Mouse (Mus musculus) adrenal gland (tissue): ENCODE measurements around the gene Pxk.

Source experiments
- intact Hi-C: fragments of 180-260 bp; cut with DNase I; formaldehyde crosslinking; loops from one replicate; pipeline ENCODE4 v1.15.1; 2025
- long read RNA-seq, 2 experiments: library from polyadenylated mRNA; unstranded; transcript quantifications; one replicate each; pipeline ENCODE4 v2.0.0; 2020; ENCODE audit warnings: borderline replicate concordance in 1 of 2; ENCODE audit not compliant: insufficient replicate concordance in 1 of 2

The Pxk gene
- long read RNA-seq, experiment 1, transcript Pxk-201 (18 exons, 2,812 nt): major isoform, 12 of 34 reads
- long read RNA-seq, experiment 1, transcript Pxk-205 (18 exons, 2,765 nt): major isoform, 12 of 34 reads
- long read RNA-seq, experiment 1, partial matches to known transcripts: 4 of 34 reads
- long read RNA-seq, experiment 1, other reads (novel, unspliced or antisense): 6 of 34 reads
- long read RNA-seq, experiment 2, transcript Pxk-205 (18 exons, 2,765 nt): minor isoform, 14 of 55 reads
- long read RNA-seq, experiment 2, transcript Pxk-204 (11 exons, 2,121 nt): minor isoform, 5 of 55 reads
- long read RNA-seq, experiment 2, transcript Pxk-201 (18 exons, 2,812 nt): major isoform, 20 of 55 reads
- long read RNA-seq, experiment 2, partial matches to known transcripts: 3 of 55 reads
- long read RNA-seq, experiment 2, other reads (novel, unspliced or antisense): 12 of 55 reads

DNA sequence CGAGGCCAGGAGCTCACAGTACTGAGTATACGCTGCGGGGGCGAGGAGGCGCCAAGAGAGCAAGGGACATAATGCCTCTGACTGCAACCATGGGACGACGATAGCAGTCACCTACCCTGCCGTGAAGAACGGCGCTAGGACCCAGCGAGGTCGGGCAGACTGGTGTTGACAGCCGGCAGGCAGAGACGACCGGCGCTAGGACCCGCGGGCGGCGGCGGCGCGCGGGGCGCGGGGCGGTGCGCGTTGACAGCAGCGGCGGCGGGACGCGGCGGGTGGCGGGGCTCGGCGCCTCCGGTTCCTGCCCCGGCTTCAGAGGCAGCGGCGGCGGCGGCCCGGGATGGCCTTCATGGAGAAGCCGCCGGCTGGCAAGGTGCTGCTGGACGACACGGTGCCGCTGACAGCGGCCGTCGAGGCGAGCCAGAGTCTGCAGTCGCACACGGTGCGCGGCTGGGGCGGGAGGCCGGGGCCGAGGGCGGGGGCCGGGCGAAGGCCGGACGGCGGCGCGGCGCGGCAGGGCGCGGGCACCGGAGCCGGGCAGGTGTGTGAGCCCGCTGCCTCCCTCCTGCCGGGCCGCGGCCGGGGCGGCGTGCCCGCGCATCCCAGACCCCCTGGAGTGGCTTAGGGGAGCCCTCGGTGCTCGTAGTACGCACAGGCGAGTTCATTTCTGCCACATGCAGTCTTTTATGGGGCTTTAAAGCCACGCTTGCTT is at the start of gene Pxk:
TSS of gene Pxk (plus strand) at position 234 of the 709 bp plus-strand sequence.
- intact Hi-C loops: no loop called here

- intact Hi-C loops: loop anchor here (10.0 kb wide), 1 partner anchor 85 kb away; no protein-coding TSS in a partner anchor
These were observed 48.7 kb upstream of the Pxk start for GRCm38 (mm10) chr14:8049334-8049733.

DNA sequence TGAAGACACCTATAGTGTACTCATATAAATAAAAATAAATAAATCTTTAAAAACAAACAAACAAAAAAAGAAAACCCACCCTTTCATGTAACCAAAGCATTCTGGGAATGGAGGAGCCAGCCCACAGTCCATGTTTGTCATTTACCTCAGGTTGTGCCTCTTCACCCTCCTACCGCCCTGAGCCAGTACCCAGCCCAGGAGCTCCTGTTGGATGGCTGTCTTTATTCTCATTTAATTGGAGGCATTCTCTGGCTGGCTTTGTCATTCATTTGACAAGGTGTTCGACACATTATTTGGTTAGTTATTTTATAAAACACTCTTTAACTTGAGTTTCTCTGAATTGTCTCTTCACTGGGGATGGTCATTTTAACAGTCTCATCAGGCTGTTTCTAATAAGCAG is 46.1 kb upstream of the Pxk start:
- intact Hi-C loops: no loop called here

DNA sequence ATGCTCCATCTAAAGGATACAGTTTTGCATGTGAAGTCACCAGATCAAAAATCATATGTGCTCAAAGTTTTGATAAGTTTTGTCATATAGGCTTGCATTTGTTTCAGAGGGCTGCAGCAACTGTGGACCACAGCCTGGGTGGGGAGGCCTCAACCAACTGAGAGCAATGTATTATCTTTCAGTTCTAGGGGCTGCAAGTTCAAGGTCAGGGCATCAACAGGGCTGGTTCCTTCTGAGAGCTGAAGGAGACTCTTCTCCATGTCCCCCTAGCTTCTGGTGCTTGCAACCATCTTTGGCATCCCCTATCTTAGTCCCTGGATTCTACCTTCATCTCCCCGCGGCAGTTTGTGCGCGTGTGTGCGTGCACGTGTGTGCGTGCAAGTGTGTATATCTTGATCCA is 45.4 kb upstream of the Pxk start:
- intact Hi-C loops: no loop called here

DNA sequence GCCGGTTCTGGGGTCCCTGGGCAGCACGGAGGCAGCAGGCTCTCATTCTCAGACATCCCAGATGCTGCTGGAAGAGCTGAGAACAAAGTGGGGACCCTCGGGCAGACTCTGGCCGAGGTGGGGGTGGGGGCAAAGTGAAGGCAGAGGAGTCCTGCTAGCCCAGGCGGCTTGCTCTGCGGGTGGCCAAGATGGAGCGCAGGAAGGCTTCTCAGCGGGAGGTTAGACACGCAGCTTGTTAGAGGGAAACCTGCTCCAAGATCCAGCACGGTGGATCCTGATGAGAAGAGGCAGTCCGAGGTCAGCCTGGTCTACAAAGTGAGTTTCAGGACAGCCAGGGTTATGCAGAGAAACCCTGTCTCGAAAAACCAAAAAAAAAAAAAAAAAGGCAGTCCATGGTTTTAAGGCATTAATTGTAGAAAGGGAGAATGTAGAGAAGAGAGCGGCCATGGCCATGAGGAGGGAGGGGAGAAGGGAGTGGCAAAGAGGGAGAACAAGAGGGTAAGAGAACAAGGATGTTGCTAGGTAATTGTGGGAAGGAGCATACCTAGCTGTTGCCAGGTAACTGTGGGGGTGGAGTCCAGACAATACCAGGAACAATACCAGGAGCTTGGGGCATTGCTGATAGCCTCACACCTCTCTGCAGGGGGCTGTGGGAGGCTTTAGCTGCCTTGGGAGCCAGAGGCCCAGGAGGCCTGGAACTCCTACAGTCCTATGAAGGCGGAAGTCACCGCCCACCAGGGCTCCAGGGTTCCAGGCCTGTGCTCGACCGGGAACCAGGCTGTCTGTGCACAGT is 43.5 kb upstream of the Pxk start:
- intact Hi-C loops: no loop called here

GRCm38 (mm10) chr14:8056076-8056475 is 41.9 kb upstream of the Pxk start:
- intact Hi-C loops: no loop called here

- intact Hi-C loops: no loop called here
These were observed 38.1 kb upstream of the Pxk start for GRCm38 (mm10) chr14:8059938-8060337.

GRCm38 (mm10) chr14:8062076-8062475 is 35.9 kb upstream of the Pxk start:
- intact Hi-C loops: no loop called here

- intact Hi-C loops: no loop called here
These were observed 35.3 kb upstream of the Pxk start for GRCm38 (mm10) chr14:8062537-8063301.

DNA sequence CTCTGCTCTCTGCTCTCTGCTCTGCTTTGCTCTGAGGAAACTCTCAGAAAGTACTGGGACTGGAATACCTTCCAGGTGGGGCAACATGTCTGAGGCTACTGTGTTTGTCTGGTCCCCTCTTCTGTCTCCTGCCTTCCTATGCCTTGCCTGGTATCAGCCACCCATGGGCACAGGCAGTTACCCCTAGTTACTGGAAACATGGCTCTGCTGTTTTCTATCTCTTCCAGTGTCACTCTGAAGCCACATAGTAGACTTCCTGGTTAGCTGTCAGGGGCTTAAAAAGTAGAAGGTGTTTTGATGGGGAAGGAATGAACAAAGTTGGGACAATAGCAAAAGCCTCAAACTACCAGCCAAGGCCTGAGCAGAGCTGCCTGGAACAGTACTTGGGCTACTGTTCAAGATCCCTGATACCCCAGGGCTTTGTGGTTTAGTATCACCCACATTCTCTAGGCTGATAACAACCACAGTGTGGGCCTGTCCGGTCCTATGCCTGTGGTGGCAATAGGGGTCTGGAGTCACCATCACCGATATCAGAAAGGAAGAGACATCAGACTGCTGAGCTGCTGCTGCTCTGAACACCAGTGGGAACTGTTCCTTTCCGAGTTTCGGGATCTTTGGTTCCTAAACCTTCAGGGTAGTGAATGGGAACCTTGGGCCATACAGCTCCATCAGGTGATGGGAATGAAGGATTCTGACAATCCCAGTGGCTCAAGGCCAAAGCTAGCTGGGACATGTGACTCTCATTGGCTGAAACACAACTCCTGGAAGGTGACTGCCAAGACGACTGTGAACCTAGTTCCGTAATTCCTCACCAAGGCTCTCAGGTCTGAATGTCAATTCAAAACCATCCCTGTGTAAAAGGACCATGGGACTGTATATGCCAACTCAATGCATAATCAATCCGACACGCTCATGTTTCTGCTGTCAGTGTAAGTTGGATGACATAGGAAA is 33.9 kb upstream of the Pxk start:
- intact Hi-C loops: no loop called here

- intact Hi-C loops: no loop called here
These were observed 17.8 kb upstream of the Pxk start, which contains the start of gene Rpp14 for GRCm38 (mm10) chr14:8080165-8080679. Rpp14 (plus strand) TSS chr14:8080367.

DNA sequence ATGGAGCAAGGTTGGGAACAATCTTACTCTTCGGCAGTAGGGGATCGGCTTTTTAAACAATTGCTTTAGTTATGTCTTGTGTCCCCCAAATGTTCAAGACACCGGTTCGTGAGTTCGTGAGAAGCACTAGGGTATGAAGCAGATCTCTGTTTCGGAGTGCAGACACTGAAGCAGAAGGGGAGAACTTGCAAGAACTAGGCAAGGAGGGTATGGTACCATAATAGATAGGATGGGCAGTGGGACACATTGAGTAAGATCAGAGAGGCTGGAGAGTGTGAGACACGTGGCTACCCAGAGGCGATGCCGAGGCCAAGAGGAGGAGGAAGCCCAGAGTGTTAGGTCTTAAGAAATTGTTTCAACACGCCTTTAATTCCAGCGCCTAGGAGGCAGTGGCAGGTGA is 17.3 kb upstream of the Pxk start:
- intact Hi-C loops: no loop called here

DNA sequence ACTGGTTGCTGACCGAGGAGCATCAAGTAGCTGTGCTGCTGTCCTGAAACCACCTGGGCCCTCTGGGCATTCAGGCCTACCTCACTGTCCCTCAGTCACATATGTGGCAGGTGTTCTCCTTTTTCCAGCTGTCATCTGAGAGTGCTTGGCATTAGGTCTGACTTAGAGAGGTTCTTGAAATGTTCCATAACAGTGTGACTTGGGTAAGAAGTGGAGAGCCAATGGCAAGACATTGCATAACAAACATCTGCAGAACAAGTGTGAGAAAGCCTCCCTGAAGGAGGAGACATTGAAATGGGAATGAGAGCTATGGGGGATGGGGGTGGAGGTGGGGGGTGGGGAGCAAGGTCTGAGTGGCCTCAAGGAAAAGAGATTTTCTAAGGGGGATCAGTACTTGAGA is 15.1 kb upstream of the Pxk start:
- intact Hi-C loops: no loop called here

DNA sequence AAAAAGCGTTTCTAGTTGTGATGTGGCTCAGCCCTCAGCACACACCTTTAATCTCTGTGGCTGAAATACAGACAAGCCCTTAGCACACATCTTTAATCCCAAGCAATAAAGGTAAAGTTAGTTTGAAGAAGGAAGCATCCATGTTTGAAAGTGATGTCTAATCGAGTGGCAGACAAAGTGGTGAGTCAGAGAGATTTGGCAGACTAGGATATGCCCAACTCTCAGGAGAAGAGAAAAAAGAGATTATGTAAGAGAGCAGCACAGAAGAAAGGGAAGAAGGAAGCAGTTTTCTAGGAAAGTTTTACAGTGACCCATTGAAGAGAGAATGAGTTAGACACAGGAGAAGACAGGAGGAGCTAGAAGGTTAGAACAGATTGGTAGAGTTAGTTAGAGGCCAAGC is 9.0 kb upstream of the Pxk start:
- intact Hi-C loops: loop anchor here (5.0 kb wide), 1 partner anchor 258 kb away; no protein-coding TSS in a partner anchor

DNA sequence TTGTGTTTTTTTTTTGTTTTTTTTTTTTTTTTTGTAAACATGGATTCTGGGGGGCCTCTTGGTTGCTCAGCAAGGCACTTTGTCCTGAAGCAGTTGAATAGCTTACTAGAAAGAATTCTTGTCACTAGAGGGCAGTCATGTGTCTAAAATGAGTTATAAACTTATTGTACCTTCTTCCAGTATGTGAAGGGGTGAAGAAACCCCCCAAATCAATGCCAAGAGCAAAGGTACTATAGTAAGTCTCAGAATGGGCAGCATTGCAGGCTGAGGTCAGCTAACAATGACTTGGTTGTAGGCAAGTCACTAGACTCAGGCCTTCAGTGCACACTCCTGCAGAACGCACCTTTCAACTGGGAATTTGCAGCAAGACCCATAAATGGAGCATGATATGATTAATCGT is 5.4 kb upstream of the Pxk start:
- intact Hi-C loops: loop anchor here (5.0 kb wide), 1 partner anchor 65 kb away; no protein-coding TSS in a partner anchor

DNA sequence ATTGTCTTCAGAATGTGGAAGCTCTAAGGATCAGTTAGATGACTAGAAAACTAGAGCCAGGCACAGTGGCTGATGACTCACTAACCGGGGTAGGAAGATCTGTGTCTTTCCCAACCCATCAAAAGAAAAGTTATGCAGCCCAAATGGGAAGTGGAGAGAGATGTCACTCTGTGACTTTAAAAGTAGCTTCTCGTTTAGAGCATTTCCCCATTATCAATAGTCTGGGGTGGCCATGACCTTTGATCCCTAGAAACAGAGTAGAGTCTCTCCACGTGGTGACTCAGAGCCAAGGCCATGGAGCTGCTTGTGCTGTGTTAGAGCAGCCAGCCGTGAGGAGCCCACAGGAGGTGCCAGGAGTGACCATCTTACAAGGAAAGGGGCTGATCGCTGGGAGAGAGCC is 4.6 kb upstream of the Pxk start:
- intact Hi-C loops: loop anchor here (5.0 kb wide), 1 partner anchor 64 kb away; no protein-coding TSS in a partner anchor

DNA sequence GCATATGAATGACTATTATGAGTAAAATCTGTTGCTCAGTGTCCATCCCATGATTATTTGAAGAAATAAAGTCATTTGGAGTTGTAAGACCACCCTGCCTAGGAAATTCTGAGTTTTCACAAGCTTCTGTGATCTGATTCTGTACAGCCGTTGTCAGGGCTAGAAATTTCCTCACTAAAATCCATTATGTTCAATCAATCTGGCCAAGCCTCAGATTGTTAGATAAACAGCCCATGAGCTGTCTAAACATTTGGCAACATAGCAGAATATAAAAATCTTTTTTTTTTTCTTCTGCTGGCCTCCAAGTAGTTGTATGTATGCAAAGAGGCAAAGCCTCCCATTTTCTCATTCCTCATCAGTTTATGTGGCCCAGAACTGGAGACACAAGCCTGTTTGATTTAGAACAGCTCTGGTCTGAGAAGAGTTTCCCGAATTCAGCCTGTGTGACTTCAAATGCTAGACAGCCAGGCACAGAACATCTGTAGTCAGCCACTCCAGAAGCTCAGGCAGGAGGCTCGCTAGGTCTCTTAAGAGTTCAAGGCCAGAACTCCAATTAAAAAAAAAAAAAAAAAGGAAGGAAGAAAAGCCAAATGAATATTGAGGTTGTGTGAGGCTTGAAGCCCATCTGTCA is 3.0 kb upstream of the Pxk start:
- intact Hi-C loops: loop anchor here (5.0 kb wide), 1 partner anchor 62 kb away; no protein-coding TSS in a partner anchor

- intact Hi-C loops: no loop called here
These were observed 2.5 kb upstream of the Pxk start for GRCm38 (mm10) chr14:8095562-8095950.

DNA sequence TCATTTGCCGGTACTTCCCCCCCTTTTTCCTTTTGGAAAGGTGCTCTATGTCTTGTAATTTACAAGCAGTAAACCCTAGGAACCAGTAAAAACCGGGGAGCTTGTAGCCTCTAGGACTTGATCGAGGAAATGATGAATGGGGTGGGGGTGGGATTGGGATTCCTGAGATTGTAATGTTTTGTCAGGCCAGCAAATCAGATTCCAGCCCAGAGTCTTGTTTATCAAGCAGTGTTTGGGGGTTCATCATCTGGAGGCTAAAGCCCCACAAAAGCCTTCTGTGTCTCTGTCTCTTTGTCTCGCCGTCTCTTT is 630 bp downstream of the Pxk start:
- intact Hi-C loops: no loop called here
